Mouse (Mus musculus) midbrain, embryonic 12.5 days (tissue): Measurements from ENCODE around the gene Lmx1b. TPM values are rescaled to one million over a fixed set of nuclear protein-coding genes. Genes with fewer than 3 reads are reported as not detected.
A peak's percentile ranks its signal among the peaks of the same experiment; 100 is the strongest.

Experiments
- ATAC-seq: fragments of 200-750 bp; cut with Nextera tagmentation; 2 replicates; pipeline ENCODE4 v1.8.0; 2017; ENCODE audit warnings: low read depth, moderate TSS enrichment, moderate library complexity; ENCODE audit not compliant: low FRiP score
- H3K27ac ChIP-seq: fragments of 300-500 bp; sonication (generic); replicated peaks from 2 replicates; pipeline ENCODE4 v1.5.1; 2016; ENCODE audit warnings: mild to moderate bottlenecking
- H3K27me3 ChIP-seq: fragments of 300-500 bp; sonication (generic); 2 replicates; pipeline ENCODE4 v1.6.1; 2016; ENCODE audit warnings: mild to moderate bottlenecking
- H3K36me3 ChIP-seq: fragments of 300-500 bp; sonication (generic); 2 replicates; pipeline ENCODE4 v1.6.1; 2016
- H3K4me1 ChIP-seq: fragments of 300-500 bp; sonication (generic); 2 replicates; pipeline ENCODE4 v1.6.1; 2016
- H3K4me2 ChIP-seq: fragments of 300-500 bp; sonication (generic); replicated peaks from 2 replicates; pipeline ENCODE4 v1.6.1; 2016; ENCODE audit warnings: mild to moderate bottlenecking, moderate library complexity
- H3K4me3 ChIP-seq: fragments of 300-500 bp; sonication (generic); 2 replicates; pipeline ENCODE4 v1.5.1; 2016; ENCODE audit warnings: mild to moderate bottlenecking
- H3K9ac ChIP-seq: fragments of 300-500 bp; sonication (generic); replicated peaks from 2 replicates; pipeline ENCODE4 v1.6.1; 2016; ENCODE audit warnings: mild to moderate bottlenecking, moderate library complexity
- H3K9me3 ChIP-seq: fragments of 300-500 bp; sonication (generic); 2 replicates; pipeline ENCODE4 v1.6.1; 2016; ENCODE audit warnings: mild to moderate bottlenecking
- WGBS: fragments of 180-500 bp; shearing (Covaris S2); methylation state at CpG from one replicate; pipeline ENCODE4 v1.1.7; 2016; 5-methylcytosine and 5-hydroxymethylcytosine counted together
- polyA plus RNA-seq: library from polyadenylated mRNA; unstranded; fragments of >200 nt; fragmentation: Nextera tagmentation; extraction: Ambion mirVana; gene quantifications from 2 replicates; pipeline ENCODE4 v1.2.1, GENCODE M21; 2016

Gene Lmx1b
- polyA plus RNA-seq, 1 experiment from 2014 or later, result 2.8 TPM

DNA sequence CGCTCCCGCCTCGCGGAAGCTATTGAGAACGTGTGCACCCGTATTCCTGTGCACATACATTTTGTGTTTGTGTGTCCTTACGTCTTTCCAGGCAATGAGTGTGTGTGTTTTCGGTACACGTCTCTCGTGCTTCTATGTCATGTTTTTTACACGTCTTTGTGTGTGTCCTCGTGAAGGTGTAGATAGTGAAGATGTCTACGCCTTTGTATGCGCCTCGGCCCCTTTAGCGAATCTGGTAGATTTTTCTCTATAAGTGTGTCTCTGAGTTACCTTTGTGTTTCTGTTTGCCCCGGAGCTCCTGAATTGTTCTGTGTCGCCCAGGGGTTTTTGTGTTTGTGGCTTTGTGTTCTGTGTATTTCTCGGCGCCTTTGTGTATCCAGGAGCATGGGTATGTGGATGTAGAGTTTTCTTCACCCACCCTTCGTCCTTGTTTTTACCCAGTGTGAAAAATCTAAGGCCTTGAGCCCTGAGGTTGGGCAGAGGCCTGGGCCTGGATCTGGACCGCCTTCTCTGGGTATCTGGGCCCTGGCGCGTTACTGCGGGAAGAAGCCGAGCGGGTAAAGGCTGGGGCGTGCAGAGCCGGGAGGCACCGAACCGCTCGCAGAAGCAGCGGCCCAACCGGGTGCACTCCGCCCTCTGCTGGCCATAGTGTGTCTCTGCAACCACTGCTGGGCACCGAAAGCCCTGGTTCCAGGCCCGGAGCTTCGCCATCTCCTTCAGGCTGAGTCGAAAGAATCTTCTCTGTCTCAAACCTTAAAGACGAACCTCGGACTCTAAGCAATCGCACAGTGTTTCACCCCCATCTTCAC is 2.5 kb upstream of the Lmx1b start:
- peak overlapping the region; percentile 46 for H3K4me3 ChIP-seq
- no peaks in the 10 kb centered on the region for H3K36me3 ChIP-seq
- H3K27ac ChIP-seq, result peak overlapping the region; percentile 43
- peak overlapping the region; percentile 59 for H3K4me2 ChIP-seq
- peaks cover 100% of the 10 kb centered on the region for H3K27me3 ChIP-seq
- H3K9me3 ChIP-seq, result no peaks in the 10 kb centered on the region
- H3K4me1 ChIP-seq, result peaks cover 48% of the 10 kb centered on the region
- ATAC-seq, result 0 out of 2 replicates have a peak, but pooled peaks have one; percentile 23
- 1% methylated on average over 37 of the region's 42 CpGs for WGBS
- H3K9ac ChIP-seq, result peak overlapping the region; percentile 16; the same call in 1 of the 2 replicates

GRCm38 (mm10) chr2:33641859-33642571 is 1.7 kb upstream of the Lmx1b start:
- peak overlapping the region; percentile 46 for H3K4me3 ChIP-seq
- under 1% methylated on average over 41 of the region's 41 CpGs for WGBS
- H3K4me2 ChIP-seq, result peak overlapping the region; percentile 59
- peaks cover 100% of the 10 kb centered on the region for H3K27me3 ChIP-seq
- no peak for ATAC-seq
- H3K9ac ChIP-seq, result peak overlapping the region; percentile 16
- peak overlapping the region; percentile 43 for H3K27ac ChIP-seq
- H3K9me3 ChIP-seq, result no peaks in the 10 kb centered on the region
- peaks cover 48% of the 10 kb centered on the region for H3K4me1 ChIP-seq
- no peaks in the 10 kb centered on the region for H3K36me3 ChIP-seq

- Histone ChIP-seq H3K4me2 (peak overlapping the region; percentile 59), H3K36me3 (no peaks in the 10 kb centered on the region), H3K4me3 (peak overlapping the region; percentile 46), H3K4me1 (peaks cover 44% of the 10 kb centered on the region), H3K9me3 (no peaks in the 10 kb centered on the region), H3K9ac (peak overlapping the region; percentile 55), H3K27ac (peak overlapping the region; percentile 43), H3K27me3 (peaks cover 100% of the 10 kb centered on the region)
- WGBS, result under 1% methylated on average over 55 of the region's 56 CpGs
- ATAC-seq, result peak; percentile 28
Observed at GRCm38 (mm10) chr2:33640978-33641858, 907 bp upstream of the Lmx1b start.

DNA sequence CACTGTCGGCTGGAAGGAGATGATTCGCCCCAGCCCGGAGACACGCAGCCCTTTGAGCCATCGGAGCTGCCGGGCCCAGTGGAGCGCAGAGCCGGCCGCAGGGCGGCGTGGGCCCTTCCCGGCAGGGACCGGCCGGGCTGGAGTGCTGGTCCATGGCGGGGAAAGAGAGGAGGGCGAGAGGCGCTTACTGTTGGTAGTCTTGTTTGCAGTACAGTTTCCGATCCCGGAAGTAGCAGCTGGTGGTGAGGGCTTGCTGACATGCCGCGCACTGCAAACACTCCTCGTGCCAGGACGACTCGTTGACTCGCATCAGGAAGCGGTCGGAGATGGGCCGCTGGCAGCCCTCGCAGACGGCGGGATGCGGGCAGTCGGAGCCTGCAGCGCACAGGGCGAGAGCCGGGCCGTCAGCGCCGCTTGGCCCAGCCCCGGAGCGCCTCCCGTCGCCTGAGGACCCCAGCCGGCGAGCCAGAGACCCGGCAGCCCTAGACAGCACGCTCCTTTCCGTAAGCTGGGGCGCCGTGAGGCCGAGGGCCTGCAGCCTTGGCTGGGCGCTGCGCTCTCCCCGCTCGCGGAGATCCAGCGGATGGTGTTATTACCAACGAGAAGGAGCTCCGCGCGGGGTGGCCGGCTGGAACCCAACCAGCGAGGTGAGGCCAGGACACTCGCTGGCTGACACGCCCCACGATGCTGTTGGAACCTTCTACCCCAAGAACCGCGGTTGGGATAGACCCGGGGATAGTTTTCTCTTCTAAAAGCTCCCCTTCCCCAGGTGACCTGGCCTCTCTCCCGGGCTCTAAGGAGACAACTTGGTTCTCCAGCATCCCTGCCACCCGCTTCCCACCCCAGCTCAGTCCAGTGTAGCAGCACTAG is 775 bp downstream of the Lmx1b start:
- Histone ChIP-seq H3K4me1 (peaks cover 40% of the 10 kb centered on the region), H3K9me3 (no peaks in the 10 kb centered on the region), H3K4me2 (peak overlapping the region; percentile 59), H3K9ac (peak overlapping the region; percentile 55), H3K27ac (peak overlapping the region; percentile 56), H3K36me3 (no peaks in the 10 kb centered on the region), H3K4me3 (peak overlapping the region; percentile 46), H3K27me3 (peaks cover 100% of the 10 kb centered on the region)
- WGBS, result under 1% methylated on average over 71 of the region's 71 CpGs
- ATAC-seq, result peak; percentile 19; the same call in 1 of the 2 replicates

DNA sequence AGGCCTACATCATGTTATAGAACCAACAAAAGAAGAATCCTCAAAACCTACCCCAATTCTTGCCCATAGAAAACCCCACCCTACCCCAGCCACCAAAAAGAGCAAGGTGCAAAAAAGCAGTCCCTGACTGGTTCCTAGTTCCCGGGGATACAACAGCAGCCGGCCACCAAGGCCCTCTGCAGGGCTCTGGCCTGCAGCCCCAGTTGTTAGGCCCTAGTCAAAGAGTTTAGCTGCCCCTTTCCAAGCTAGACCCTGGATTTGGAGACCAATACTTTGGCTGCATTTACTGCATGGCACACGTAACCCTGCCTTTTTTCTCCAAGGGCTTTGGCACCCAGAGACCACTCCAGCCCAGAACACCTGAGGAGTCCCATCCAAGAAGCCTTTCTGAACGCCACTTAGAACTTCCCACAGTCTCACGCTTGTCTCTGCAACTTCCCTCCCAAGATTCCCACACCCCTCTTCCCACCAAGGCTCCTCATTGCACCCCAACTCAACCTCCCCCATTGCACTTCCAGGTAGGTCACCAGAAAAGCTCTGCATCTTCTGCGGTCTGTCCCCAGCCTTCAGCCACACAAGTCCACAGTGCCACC is 2.1 kb downstream of the Lmx1b start:
- Histone ChIP-seq H3K27me3 (peaks cover 100% of the 10 kb centered on the region), H3K4me2 (peak overlapping the region; percentile 59), H3K27ac (0 out of 2 replicates have a peak overlapping the region, but pooled peaks have one; percentile 42), H3K4me1 (peaks cover 40% of the 10 kb centered on the region), H3K36me3 (no peaks in the 10 kb centered on the region), H3K9me3 (no peaks in the 10 kb centered on the region), H3K4me3 (peak overlapping the region; percentile 46), H3K9ac (peak overlapping the region; percentile 55)
- 22% methylated on average over 6 of the region's 6 CpGs for WGBS
- ATAC-seq, result no peak

DNA sequence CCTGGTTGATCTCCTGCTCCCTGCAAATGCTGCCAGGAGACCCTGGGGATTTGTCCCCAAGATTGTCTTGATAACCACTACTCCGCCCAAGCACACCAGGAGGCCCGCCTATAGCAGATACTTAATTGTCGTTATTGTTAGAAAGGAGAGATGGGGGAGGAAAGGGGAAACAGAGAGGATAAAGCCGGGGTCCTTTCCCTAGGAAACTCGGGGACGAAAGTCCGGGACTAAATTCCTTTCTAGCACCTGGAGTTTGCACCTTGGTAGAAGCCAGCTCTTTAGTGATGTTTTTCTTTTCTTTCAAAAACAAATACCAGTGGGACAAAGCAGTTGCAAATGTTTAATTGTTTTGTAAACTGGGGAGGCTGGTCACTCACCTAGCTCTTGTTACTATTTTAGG is 3.0 kb downstream of the Lmx1b start:
- H3K36me3 ChIP-seq, result no peaks in the 10 kb centered on the region
- H3K27ac ChIP-seq, result no peak overlapping the region
- H3K9me3 ChIP-seq, result no peaks in the 10 kb centered on the region
- H3K4me2 ChIP-seq, result peak overlapping the region; percentile 59
- ATAC-seq, result no peak
- WGBS, result 2% methylated on average over 7 of the region's 7 CpGs
- peaks cover 100% of the 10 kb centered on the region for H3K27me3 ChIP-seq
- H3K9ac ChIP-seq, result no peak overlapping the region
- H3K4me3 ChIP-seq, result peak overlapping the region; percentile 46
- peaks cover 37% of the 10 kb centered on the region for H3K4me1 ChIP-seq

- Histone ChIP-seq H3K27me3 (peaks cover 100% of the 10 kb centered on the region), H3K9ac (peak overlapping the region; percentile 43; the same call in 1 of the 2 replicates), H3K9me3 (no peaks in the 10 kb centered on the region), H3K27ac (no peak overlapping the region), H3K4me2 (peak overlapping the region; percentile 59), H3K4me3 (peak overlapping the region; percentile 46), H3K4me1 (peaks cover 37% of the 10 kb centered on the region), H3K36me3 (no peaks in the 10 kb centered on the region)
- no peak for ATAC-seq
- WGBS, result under 1% methylated on average over 26 of the region's 26 CpGs
Observed at GRCm38 (mm10) chr2:33636628-33637188, 3.6 kb downstream of the Lmx1b start.

DNA sequence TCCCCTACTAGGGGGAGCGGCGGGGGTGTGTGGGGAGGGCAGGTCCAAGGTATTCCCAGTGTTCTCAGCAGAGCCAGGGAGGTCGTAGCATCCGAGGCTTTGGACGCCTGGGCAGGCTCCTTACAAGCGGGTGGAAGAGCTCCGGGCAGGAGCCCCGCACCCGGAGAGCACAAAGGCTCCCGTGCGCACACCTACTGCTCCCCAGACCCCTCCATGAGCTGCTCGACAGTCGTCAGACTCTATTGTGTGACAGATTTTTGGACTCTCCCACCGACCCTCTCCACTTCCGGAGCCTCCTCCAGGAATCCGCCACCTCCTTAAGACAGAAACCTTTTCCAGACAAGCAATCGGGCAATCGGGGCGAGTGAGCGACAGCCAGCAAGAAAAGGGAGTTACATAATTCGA is 4.2 kb downstream of the Lmx1b start:
- no peaks in the 10 kb centered on the region for H3K9me3 ChIP-seq
- H3K27me3 ChIP-seq, result peaks cover 100% of the 10 kb centered on the region
- peak overlapping the region; percentile 46 for H3K4me3 ChIP-seq
- ATAC-seq, result no peak
- H3K4me1 ChIP-seq, result peaks cover 37% of the 10 kb centered on the region
- WGBS, result 1% methylated on average over 21 of the region's 21 CpGs
- no peaks in the 10 kb centered on the region for H3K36me3 ChIP-seq
- peak overlapping the region; percentile 43 for H3K9ac ChIP-seq
- peak overlapping the region; percentile 59 for H3K4me2 ChIP-seq
- H3K27ac ChIP-seq, result no peak overlapping the region

- 6% methylated on average over 19 of the region's 19 CpGs for WGBS
- no peaks in the 10 kb centered on the region for H3K36me3 ChIP-seq
- H3K27me3 ChIP-seq, result peaks cover 100% of the 10 kb centered on the region
- no peak overlapping the region for H3K27ac ChIP-seq
- no peak for ATAC-seq
- H3K4me1 ChIP-seq, result peaks cover 37% of the 10 kb centered on the region
- H3K9me3 ChIP-seq, result no peaks in the 10 kb centered on the region
- H3K4me2 ChIP-seq, result peak overlapping the region; percentile 59
- peak overlapping the region; percentile 43 for H3K9ac ChIP-seq
- H3K4me3 ChIP-seq, result peak overlapping the region; percentile 46
Observed at GRCm38 (mm10) chr2:33635323-33636116, 4.8 kb downstream of the Lmx1b start.
